Mouse (Mus musculus) limb, embryonic 10.5 days (tissue): ENCODE measurements around the gene Hsdl1. TPM values are rescaled to one million over a fixed set of nuclear protein-coding genes. Genes with fewer than 3 reads are reported as not detected.

ENCODE experiments used
- DNase-seq: peaks from one replicate; pipeline ENCODE4 v3.0.0-alpha.2; 2017; ENCODE audit warnings: low spot score
- H3K27ac ChIP-seq: fragments of 300-500 bp; sonication (generic); 2 replicates; pipeline ENCODE4 v1.5.1; 2016; ENCODE audit warnings: mild to moderate bottlenecking
- H3K27me3 ChIP-seq: fragments of 300-500 bp; sonication (generic); 2 replicates; pipeline ENCODE4 v1.6.1; 2016; ENCODE audit warnings: low read depth, mild to moderate bottlenecking; ENCODE audit not compliant: poor library complexity, severe bottlenecking
- H3K36me3 ChIP-seq: fragments of 300-500 bp; sonication (generic); 2 replicates; pipeline ENCODE4 v1.6.1; 2016; ENCODE audit warnings: mild to moderate bottlenecking, moderate library complexity
- H3K4me1 ChIP-seq: fragments of 300-500 bp; sonication (generic); 2 replicates; pipeline ENCODE4 v1.6.1; 2016
- H3K4me3 ChIP-seq: fragments of 300-500 bp; sonication (generic); 2 replicates; pipeline ENCODE4 v1.5.1; 2016; ENCODE audit warnings: mild to moderate bottlenecking, moderate library complexity
- H3K9me3 ChIP-seq: fragments of 300-500 bp; sonication (generic); replicated peaks from 2 replicates; pipeline ENCODE4 v1.6.1; 2016; ENCODE audit warnings: mild to moderate bottlenecking
- WGBS: fragments of 180-500 bp; shearing (Covaris S2); methylation state at CpG from one replicate; pipeline ENCODE4 v1.1.7; 2016; 5-methylcytosine and 5-hydroxymethylcytosine counted together
- polyA plus RNA-seq: library from polyadenylated mRNA; unstranded; fragments of >200 nt; fragmentation: Nextera tagmentation; extraction: Ambion mirVana; gene quantifications from 2 replicates; pipeline ENCODE4 v1.2.1, GENCODE M21; 2016

The Hsdl1 gene
- polyA plus RNA-seq, 1 experiment from 2014 or later, result 33.5 TPM

GRCm38 (mm10) chr8:119569881-119570280 is 5.1 kb downstream of the Hsdl1 start:
- H3K27me3 ChIP-seq, result peaks cover 28% of the 10 kb centered on the region
- H3K9me3 ChIP-seq, result no peaks in the 10 kb centered on the region
- H3K4me3 ChIP-seq, result no peak overlapping the region
- H3K4me1 ChIP-seq, result peaks cover 17% of the 10 kb centered on the region
- no peak for DNase-seq
- no peak overlapping the region for H3K27ac ChIP-seq
- 21% methylated on average over 4 of the region's 4 CpGs for WGBS
- peaks cover 28% of the 10 kb centered on the region for H3K36me3 ChIP-seq

- peaks cover 20% of the 10 kb centered on the region for H3K27me3 ChIP-seq
- peaks cover 35% of the 10 kb centered on the region for H3K36me3 ChIP-seq
- peaks cover 9% of the 10 kb centered on the region for H3K4me1 ChIP-seq
- DNase-seq, result no peak
- H3K9me3 ChIP-seq, result no peaks in the 10 kb centered on the region
- WGBS, result 64% methylated on average over 7 of the region's 7 CpGs
- H3K27ac ChIP-seq, result no peak overlapping the region
- no peak overlapping the region for H3K4me3 ChIP-seq
Measured at GRCm38 (mm10) chr8:119568951-119569350, 6.0 kb downstream of the Hsdl1 start.

GRCm38 (mm10) chr8:119568251-119568650 is 6.7 kb downstream of the Hsdl1 start:
- H3K4me3 ChIP-seq, result no peak overlapping the region
- H3K27me3 ChIP-seq, result peaks cover 13% of the 10 kb centered on the region
- no peak for DNase-seq
- 89% methylated on average over 9 of the region's 9 CpGs for WGBS
- peaks cover 40% of the 10 kb centered on the region for H3K36me3 ChIP-seq
- H3K9me3 ChIP-seq, result no peaks in the 10 kb centered on the region
- H3K27ac ChIP-seq, result no peak overlapping the region
- peaks cover 6% of the 10 kb centered on the region; the same call in 1 of the 2 replicates for H3K4me1 ChIP-seq

DNA sequence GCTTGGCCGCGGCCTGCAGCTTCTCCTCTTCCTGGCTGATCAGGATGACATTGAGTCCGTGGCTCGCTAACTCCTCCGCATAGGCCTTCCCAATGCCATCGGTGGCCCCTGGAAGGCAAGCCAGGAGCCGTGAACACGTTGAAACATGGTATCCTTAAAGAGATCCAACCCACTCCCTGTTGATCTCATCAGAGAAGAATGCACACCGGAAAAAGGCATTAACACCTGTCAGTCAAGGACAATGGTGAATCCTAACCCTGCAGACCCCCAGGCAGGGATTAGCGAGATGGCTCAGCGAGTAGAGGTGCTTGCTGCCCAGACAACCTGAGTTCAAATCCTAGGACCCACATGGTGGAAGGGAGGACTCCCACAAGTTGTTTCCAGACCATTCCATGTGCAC is 8.6 kb downstream of the Hsdl1 start:
- no peak for DNase-seq
- H3K36me3 ChIP-seq, result peaks cover 57% of the 10 kb centered on the region
- 86% methylated on average over 11 of the region's 11 CpGs for WGBS

DNA sequence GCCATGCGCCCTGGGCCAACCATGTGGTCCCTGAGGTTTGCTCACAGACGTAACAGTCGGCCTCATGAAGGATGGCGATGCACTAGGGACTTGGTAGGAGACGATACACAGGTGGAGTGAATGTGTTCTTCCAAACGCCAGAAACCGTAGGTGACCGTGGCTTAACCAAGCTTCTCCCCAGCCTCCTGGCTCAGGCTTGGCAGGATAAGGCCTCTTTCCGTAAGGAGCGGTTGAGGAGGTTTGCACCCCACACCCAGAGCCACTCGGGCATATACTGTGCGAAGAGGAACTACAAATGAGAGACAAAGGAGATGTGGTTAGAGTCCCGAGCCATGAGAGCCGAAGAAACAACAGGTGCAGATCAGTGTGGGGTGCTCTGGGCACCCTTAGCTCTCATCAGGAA is 11.1 kb downstream of the Hsdl1 start:
- peaks cover 57% of the 10 kb centered on the region for H3K36me3 ChIP-seq
- no peak overlapping the region for H3K27ac ChIP-seq
- DNase-seq, result no peak
- no peaks in the 10 kb centered on the region for H3K27me3 ChIP-seq
- H3K4me3 ChIP-seq, result no peak overlapping the region
- H3K9me3 ChIP-seq, result no peaks in the 10 kb centered on the region
- WGBS, result 94% methylated on average over 14 of the region's 14 CpGs
- H3K4me1 ChIP-seq, result peaks cover 18% of the 10 kb centered on the region

More for the DNA sequence above, 8.6 kb downstream of the Hsdl1 start:
- no peak overlapping the region for H3K27ac ChIP-seq
- H3K4me3 ChIP-seq, result no peak overlapping the region
- H3K4me1 ChIP-seq, result peaks cover 6% of the 10 kb centered on the region; the same call in 1 of the 2 replicates
- H3K27me3 ChIP-seq, result no peaks in the 10 kb centered on the region
- H3K9me3 ChIP-seq, result no peaks in the 10 kb centered on the region

DNA sequence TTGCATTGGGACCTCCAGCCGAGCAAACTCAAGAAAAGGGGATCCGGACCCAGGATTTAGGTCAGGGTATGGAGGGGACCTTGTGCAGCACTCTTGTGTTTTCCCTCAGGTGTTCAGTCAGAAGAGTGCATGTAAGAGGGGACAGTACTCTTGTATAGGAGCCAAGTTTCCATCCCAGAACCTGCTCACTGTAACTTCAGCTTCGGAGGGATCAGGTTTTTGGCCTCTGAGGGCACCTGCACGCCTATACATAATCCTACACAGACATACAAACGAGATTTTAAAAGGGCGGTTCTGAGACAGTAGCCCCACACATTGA is 15.6 kb downstream of the Hsdl1 start:
- Histone ChIP-seq H3K4me1 (peaks cover 33% of the 10 kb centered on the region), H3K36me3 (peaks cover 37% of the 10 kb centered on the region), H3K27me3 (no peaks in the 10 kb centered on the region), H3K27ac (peak overlapping the region; percentile 97), H3K4me3 (peak overlapping the region; percentile 86), H3K9me3 (no peaks in the 10 kb centered on the region)
- DNase-seq, result no peak
- WGBS, result 92% methylated on average over 6 of the region's 6 CpGs

GRCm38 (mm10) chr8:119558603-119559401 is 16.2 kb downstream of the Hsdl1 start, which contains the start of gene Mbtps1:
Gene Mbtps1, minus strand, starts transcription at chr8:119558735.
- 7% methylated on average over 63 of the region's 63 CpGs for WGBS
- peak within 1 kb of the TSS; percentile 86 for H3K4me3 ChIP-seq
- peak within 1 kb of the TSS; percentile 97 for H3K27ac ChIP-seq
- DNase-seq, result peak; percentile 100
- no peaks in the 10 kb centered on the region for H3K9me3 ChIP-seq
- H3K4me1 ChIP-seq, result peaks cover 33% of the 10 kb centered on the region
- no peaks in the 10 kb centered on the region for H3K27me3 ChIP-seq
- peaks cover 34% of the 10 kb centered on the region for H3K36me3 ChIP-seq

GRCm38 (mm10) chr8:119557821-119558602 is 17.0 kb downstream of the Hsdl1 start:
- no peaks in the 10 kb centered on the region for H3K27me3 ChIP-seq
- H3K36me3 ChIP-seq, result peaks cover 28% of the 10 kb centered on the region
- peaks cover 33% of the 10 kb centered on the region for H3K4me1 ChIP-seq
- H3K4me3 ChIP-seq, result peak overlapping the region; percentile 86
- H3K9me3 ChIP-seq, result no peaks in the 10 kb centered on the region
- peak; percentile 35 for DNase-seq
- WGBS, result 2% methylated on average over 55 of the region's 55 CpGs
- H3K27ac ChIP-seq, result peak overlapping the region; percentile 97

GRCm38 (mm10) chr8:119557132-119557531 is 17.9 kb downstream of the Hsdl1 start:
- H3K4me3 ChIP-seq, result peak overlapping the region; percentile 86
- H3K36me3 ChIP-seq, result peaks cover 19% of the 10 kb centered on the region
- no peaks in the 10 kb centered on the region for H3K27me3 ChIP-seq
- 78% methylated on average over 9 of the region's 9 CpGs for WGBS
- no peak for DNase-seq
- H3K4me1 ChIP-seq, result peaks cover 33% of the 10 kb centered on the region
- H3K27ac ChIP-seq, result no peak overlapping the region
- H3K9me3 ChIP-seq, result no peaks in the 10 kb centered on the region

DNA sequence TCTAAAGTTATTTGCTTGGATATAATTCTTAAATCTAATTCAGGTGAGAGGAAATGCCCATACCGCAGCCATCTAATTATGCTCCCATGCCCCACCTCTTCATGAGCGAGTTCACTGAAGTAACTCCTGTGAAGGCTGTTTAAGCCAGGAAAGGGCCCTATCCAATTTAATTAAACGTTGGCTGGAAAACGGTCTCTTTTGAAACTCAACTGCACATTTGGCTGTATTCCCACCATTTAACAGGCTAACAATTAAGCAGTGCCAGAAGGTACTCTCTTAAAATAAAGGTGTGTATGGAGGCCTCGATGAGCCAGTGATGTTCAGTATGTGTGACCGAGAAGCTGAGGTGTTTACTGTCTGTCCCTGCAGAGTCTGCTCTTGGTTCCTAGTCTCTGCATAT is 19.1 kb downstream of the Hsdl1 start:
- Histone ChIP-seq H3K4me1 (peaks cover 33% of the 10 kb centered on the region), H3K27me3 (no peaks in the 10 kb centered on the region), H3K36me3 (peaks cover 17% of the 10 kb centered on the region), H3K4me3 (no peak overlapping the region), H3K9me3 (no peaks in the 10 kb centered on the region), H3K27ac (no peak overlapping the region)
- DNase-seq, result no peak
- 93% methylated on average over 6 of the region's 6 CpGs for WGBS

- Histone ChIP-seq H3K27me3 (no peaks in the 10 kb centered on the region), H3K4me3 (no peak overlapping the region), H3K27ac (no peak overlapping the region), H3K4me1 (peaks cover 13% of the 10 kb centered on the region), H3K36me3 (peaks cover 26% of the 10 kb centered on the region), H3K9me3 (no peaks in the 10 kb centered on the region)
- no peak for DNase-seq
- 87% methylated on average over 2 of the region's 2 CpGs for WGBS
Measured at GRCm38 (mm10) chr8:119552967-119553366, 22.0 kb downstream of the Hsdl1 start.

DNA sequence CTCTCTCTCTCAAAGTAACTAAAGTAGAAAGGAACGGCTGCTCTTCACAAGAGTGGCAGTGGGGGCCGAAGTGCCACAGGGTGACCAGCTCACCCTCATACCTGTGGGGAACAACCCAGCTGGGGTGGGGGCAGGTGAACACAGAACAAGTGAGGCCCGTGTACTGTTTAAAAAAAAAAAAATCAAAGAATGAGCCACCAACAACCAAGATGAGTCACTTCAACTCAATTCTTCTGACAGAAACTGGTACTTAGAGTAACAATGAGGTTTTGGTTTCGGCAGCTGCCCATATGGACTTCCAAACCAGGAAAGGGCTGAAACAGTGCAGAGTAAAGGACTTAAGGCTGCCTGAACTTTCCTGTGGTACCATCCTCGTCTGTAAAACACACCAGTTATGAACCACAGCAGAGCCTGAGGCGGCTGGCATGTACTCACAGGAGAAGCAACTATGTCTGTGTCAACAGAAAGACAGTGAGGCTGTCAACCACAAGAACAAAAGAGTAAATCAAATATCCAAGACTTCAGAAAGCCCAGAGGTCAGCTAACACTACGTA is 26.3 kb downstream of the Hsdl1 start:
- Histone ChIP-seq H3K27me3 (no peaks in the 10 kb centered on the region), H3K36me3 (peaks cover 55% of the 10 kb centered on the region), H3K27ac (no peak overlapping the region), H3K9me3 (no peaks in the 10 kb centered on the region), H3K4me1 (no peaks in the 10 kb centered on the region), H3K4me3 (no peak overlapping the region)
- 86% methylated on average over 7 of the region's 7 CpGs for WGBS
- no peak for DNase-seq
